Mouse (Mus musculus) embryo, embryonic 10.5 days (tissue): ENCODE measurements at regions not wholly inside any gene's neighbourhood (a gene's known extent, or its start where the extent isn't known, plus 50 kb on each side); places are given as distances from the start of the nearest gene placed in this dataset.

Experiments used
- DNase-seq: peaks from one replicate; pipeline ENCODE4 v3.0.0-alpha.2; 2015; ENCODE audit warnings: low spot score

- no peak for DNase-seq
Observed at GRCm38 (mm10) chr8:92518486-92518885, 155.6 kb upstream of the Irx6 start.

DNA sequence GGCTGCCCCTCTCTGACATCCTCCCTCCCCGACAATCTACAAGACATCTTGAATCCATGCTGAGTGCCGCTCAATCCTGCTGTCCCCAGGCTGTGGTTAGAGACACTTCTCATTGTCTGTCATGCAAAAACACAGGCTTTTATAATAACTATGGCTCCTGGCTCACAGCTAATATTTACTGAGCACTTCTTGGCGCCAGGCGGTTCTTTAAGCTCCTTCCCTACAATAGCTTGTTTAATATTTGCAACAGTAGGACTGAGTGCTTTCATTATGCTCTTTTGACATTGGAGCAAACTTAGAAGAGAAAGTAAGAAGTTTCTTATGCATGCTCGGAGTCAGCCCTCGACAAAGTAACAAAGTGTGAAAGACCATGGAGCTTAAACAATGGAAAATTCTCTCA, 151.6 kb upstream of the Irx6 start:
- no peak for DNase-seq

DNA sequence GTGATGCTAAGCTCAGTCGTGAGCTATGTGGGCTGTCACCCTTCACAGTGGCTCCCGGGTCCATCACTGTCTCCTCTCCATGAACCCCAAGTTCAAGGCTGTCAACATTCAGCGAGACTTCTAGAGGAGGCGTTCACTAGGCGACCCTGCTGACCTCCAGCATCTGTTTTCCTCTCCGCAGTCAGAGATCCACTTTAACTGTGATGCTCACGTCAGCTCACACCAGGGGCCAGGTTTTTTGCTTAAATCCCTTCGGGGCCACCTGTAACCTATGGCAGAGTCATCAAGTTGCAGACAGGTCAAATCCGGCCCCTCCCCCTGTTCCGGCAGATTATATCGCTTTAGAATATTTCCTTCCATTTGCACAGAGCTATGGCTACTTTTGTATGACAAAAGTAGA, 144.3 kb upstream of the Irx6 start:
- peak; percentile 54 for DNase-seq

DNA sequence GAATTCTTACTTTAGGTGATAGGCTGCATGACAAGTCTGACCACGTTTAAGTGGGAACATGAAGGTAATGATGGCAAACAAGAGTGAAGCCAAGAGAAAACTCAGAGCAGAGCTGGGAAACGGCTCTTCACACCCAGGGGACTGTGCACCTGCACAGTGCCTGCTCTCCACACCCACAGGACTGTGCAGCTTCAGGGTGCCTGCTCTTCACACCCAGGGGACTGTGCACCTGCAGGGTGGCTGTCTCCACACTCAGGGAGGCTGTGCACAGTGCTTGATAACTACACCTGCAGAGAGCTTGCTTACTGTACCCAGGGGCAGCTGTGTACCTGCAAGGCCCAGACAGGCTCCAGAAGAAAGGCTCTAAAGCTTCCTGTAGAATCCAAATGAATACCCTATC, 133.5 kb upstream of the Irx6 start:
- no peak for DNase-seq

GRCm38 (mm10) chr8:92545347-92546059, 128.6 kb upstream of the Irx6 start:
- peak; percentile 52 for DNase-seq

DNA sequence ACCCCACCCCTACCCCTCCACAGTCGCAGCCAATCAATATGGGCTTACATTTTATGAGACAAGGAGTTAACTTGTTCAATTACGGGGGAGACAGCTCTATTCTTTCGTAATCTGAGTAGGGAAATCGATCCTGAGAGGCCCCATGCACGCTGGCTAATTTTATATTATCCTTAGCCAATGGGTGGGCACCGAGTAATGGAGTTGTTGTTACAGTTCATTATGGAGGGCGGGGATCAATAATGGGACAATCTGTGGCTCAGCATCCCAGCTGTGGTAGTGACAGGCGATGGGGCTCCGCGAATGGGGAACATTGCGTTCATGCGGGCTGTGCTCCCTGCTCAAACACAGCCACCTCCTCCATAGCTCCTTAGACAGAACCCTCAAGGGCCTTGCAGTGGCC, 118.9 kb upstream of the Irx6 start:
- peak; percentile 29 for DNase-seq

- no peak for DNase-seq
Observed at GRCm38 (mm10) chr8:92555631-92556030, 118.5 kb upstream of the Irx6 start.

GRCm38 (mm10) chr8:92562471-92562870, 111.6 kb upstream of the Irx6 start:
- no peak for DNase-seq

DNA sequence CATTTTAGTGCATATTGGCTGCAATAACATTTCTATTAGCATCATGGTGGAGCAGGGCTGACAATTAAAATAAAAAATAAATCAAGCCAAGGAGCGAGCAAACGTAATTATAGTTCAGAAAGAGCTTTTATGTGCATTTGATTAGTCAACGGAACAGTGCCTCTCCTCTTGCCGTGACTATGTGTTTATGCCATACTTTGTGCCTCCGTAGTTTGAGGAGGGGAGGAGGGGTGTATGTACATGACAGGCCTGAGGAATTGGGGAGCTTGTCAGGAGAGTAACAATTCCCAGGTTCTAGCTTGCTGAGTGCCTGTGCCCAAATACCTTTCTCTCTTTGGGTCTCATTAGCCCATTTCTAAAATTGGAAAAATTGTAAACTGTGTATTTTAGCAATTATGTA, 111.1 kb upstream of the Irx6 start:
- DNase-seq, result no peak

DNA sequence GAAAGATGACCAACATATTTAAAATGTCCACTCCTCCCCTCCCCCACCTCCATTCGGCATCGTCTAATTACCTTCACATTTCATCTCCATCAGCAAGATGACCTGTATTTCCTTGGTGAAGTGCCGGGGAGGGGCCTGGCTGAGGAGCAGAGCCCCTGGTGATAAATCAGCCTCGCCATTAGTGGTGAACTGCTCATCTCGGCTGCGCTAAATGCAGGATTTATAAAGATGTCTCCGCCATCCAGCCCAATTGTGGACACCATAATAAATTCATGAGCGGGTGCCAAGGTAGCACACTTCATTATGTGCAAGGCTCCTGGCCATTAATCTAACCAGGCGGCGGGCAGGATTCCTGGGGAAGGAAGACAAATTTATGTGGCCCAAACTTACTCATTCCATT, 104.4 kb upstream of the Irx6 start:
- peak; percentile 42 for DNase-seq

DNA sequence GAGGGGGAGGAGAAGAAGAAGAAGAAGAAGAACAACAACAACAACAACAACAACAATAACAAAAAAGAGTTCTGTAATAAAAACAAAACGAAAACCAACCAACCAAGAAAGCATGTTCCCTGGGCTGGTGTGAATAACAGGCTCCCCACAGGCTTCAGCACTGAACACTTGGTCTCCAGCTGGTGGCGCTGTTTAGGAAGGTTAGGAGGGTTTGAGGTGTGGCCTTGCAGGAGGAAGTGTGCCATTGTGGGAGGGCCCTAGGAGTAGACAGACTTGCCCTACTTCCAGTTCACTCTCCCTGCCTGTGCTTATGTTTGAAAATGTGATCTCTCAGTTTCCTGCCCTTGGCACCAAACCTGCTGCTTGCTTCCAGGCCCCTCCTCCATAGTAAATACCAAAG, 94.6 kb upstream of the Irx6 start:
- no peak for DNase-seq

DNA sequence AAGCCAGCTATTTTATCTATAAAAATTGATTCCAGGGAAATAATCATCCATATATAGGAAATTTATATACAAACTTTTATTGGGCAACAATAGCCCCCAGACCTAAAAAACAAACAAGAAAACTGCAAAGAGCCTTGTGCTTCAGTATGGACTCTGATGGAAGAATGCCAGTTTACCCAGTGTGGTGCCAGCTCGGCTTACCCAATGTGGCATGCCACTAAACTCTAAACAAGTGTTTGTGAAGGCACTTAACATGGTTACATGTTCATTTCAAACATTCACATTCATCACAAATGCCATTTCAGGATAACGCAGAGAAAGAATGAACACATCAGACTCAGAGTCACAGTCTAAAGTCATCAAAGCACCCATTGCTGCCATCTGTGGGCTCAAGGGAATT, 93.0 kb upstream of the Irx6 start:
- no peak for DNase-seq

GRCm38 (mm10) chr8:92600766-92601165, 73.3 kb upstream of the Irx6 start:
- DNase-seq, result no peak

DNA sequence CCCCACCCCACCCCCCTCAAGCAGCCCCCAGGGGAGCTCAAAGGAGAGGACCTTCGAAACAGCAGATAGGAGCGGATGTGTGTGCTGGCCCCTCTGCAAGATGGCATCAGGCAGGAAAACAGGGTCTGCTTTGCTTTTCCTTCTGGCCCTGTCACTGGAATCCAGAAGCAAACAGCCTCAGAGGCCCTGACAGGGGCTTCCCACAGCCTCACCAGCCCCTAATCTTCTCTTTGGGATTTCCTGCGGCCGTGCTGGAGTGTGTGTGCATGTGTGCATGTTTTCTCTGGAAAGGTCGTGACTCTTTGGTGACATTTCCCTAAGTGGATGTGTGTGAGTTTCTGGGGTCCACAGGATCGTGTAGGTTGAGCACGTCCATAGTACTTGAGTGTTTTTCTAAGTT, 71.1 kb upstream of the Irx6 start:
- DNase-seq, result no peak

GRCm38 (mm10) chr8:92605631-92606030, 68.5 kb upstream of the Irx6 start:
- DNase-seq, result no peak

GRCm38 (mm10) chr8:92607604-92608003, 66.5 kb upstream of the Irx6 start:
- no peak for DNase-seq

- DNase-seq, result no peak
Observed at GRCm38 (mm10) chr8:92609908-92610307, 64.2 kb upstream of the Irx6 start.

- no peak for DNase-seq
Observed at GRCm38 (mm10) chr8:92610487-92611059, 63.5 kb upstream of the Irx6 start.

DNA sequence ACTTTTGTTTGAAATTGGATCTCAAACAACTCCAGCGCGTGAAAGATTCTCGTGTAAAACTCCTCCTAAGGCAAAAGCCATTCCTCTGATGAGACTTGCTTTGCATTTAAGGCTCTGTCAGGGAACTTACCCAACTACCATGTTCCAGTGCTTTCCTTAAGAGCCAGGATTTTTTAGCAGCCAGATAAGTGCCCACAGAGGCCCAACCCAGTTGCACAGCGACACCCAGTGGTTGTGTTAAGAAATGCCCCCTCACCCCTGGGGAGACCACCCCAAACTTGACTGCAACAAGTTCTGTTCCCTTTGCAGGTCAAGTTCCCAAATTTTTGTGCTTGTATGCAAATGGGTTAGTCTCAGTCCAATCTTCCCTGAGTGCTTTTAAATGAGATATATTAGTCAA, 60.6 kb upstream of the Irx6 start:
- DNase-seq, result peak; percentile 54

DNA sequence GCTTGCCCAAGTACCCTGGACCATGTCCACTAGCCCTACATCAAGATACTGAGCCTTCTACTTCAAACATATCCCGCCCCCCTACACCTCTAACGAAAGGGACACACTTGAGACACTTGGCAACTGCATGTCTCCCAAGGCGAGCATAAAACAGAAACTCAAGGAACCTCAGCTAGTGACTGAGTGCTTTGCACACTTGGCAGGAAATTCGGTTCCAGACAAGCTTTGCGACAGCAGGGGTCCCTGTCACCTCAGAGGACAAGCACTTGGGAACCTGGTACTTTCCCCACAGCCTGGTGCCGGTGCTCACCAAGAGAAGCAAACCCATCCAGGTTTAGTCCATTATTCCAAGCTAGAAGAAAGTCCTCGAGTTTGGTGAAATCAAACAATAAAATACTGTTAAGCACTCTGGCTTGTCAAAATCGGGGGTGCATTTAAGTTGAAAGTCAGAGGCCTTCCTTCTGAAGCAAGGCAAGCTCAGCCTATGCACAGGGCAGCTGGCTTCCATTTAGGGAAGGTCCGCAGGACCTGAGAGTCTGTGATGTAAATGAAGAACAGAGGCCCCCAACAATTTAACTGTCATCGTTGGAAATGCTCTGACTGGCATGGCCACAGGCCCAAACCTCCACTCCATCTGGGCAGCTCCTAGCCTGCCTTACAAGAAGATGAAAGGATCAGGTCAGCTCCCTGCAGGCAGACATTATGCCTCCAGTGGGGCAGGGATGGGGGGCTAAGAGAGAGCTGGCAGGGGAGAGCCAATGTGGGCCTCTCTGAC, 57.6 kb upstream of the Irx6 start:
- no peak for DNase-seq

- DNase-seq, result no peak
Observed at GRCm38 (mm10) chr8:92618281-92618680, 55.8 kb upstream of the Irx6 start.
